Mouse (Mus musculus) thymus, postnatal 10 days (tissue): ENCODE data around the gene Fam160b1.

Experiments used
- DNase-seq, 2 experiments: peaks; one replicate each; pipeline ENCODE4 v3.0.0; 2021; ENCODE audit warnings: low spot score in 2 of 2

The Fam160b1 gene

DNA sequence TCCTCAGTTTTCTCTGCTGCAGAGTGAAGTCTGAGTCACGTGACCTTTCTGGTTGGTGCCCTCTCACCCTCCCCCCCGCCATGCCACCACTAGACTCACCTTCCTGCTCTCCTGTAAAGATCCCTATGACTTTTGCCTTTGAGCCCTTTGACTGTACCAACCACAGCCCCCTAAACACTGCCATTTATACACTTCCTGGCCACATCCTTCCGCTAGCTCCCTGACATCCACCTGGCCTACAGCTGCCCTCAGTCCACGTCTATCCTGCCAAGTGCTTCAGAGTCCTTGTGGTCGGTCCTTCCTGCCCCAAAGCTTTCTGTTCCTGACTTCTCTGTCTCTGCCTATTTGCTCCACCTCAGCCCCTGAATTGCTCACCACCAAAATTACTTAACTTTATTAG lies 16.6 kb upstream of the Fam160b1 start:
- peak; percentile 29 to 33 for DNase-seq

- DNase-seq, result no peak
Measured at GRCm38 (mm10) chr19:57344678-57345077, 15.8 kb upstream of the Fam160b1 start.

- no peak for DNase-seq
Measured at GRCm38 (mm10) chr19:57349096-57349495, 11.4 kb upstream of the Fam160b1 start.

DNA sequence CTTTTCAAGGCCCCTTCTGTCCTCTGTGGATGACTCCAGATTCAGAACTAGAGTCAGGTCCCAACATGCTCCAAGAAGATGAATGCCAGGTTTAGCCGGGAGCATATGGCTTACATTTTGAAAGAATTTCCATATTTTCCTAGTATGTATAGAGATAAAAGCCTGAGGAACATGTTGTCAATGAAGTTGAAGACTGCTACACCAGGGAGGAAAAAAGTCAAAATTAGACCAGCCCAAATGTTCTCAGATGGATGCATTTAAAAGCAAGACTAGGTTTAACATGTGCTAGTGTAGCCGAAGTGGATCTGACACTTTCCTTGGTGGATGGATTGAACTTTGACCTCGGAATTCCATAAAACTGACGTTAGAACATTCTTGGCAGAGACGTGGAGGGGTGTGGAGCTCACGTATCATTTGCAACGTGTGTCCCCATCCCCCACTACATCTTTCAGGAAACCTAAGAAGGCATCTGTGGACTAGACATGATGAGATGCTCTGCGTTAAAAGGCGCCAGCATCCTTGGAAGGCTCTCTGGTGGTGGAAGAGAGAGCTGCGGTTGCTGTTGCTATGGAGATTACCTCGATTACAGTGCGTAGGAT lies 8.0 kb upstream of the Fam160b1 start:
- DNase-seq, result no peak

- DNase-seq, result no peak
Measured at GRCm38 (mm10) chr19:57353228-57353627, 7.3 kb upstream of the Fam160b1 start.

DNA sequence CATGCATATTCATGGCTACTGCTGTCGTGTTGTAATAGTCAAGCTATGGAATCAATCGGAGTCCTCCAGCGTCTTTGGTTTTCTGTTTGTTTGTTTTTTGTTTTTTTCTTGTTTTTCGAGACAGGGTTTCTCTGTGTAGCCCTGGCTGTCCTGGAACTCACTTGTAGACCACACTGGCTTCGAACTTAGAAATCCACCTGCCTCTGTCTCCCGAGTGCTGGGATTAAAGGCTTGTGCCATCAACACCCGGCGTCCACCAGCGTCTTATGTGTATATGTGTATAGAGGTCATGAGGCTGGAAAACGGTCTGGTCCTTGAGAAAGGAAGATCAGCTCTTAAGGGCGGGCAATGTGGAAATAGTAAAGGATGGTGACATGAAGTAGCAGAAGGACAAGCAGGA lies 6.4 kb upstream of the Fam160b1 start:
- no peak for DNase-seq

DNA sequence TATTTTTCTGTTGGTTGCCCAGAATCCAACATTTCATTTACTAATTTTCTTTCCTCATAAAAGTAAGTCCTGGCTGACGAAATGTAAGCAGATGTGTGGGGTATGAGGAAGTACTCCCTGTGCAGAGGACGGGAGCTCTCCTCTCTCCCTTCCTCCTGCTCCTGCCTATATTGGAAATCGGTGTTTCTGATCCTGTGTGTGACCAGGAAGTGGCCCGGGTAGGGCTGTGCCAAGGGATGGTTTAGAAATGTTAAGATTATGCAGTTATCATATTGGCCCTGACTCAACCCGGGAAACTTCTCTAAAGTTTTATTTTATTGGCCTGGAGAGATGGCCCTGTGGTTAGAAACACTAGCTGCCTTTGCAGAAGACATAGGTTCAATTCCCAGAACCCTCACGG lies 5.8 kb upstream of the Fam160b1 start:
- no peak for DNase-seq

- peak; percentile 79 for DNase-seq
Measured at GRCm38 (mm10) chr19:57355451-57356251, 4.8 kb upstream of the Fam160b1 start.

GRCm38 (mm10) chr19:57356273-57356672 lies 4.2 kb upstream of the Fam160b1 start:
- DNase-seq, result peak; percentile 27 to 41

- DNase-seq, result no peak
Measured at GRCm38 (mm10) chr19:57357244-57357643, 3.2 kb upstream of the Fam160b1 start.

DNA sequence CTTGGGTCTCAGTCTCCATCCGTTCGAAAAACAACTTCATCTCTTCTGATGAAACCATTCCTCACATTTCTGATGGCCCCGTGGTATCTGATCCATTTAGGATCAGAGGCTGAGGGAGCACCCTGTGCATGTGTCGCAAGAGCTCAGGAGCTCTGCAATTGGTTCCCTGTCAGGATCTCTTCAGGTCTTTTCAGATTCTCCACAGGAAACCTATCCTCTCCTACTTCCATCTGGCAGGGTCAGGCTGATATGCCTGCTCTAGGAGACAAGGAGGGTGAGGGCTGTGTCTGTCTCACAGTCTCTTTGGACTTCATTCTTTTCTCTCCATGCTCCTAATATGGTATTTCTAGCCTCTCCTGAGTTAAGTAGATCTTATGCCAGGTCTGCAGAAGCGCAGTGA lies 2.7 kb upstream of the Fam160b1 start:
- no peak for DNase-seq

DNA sequence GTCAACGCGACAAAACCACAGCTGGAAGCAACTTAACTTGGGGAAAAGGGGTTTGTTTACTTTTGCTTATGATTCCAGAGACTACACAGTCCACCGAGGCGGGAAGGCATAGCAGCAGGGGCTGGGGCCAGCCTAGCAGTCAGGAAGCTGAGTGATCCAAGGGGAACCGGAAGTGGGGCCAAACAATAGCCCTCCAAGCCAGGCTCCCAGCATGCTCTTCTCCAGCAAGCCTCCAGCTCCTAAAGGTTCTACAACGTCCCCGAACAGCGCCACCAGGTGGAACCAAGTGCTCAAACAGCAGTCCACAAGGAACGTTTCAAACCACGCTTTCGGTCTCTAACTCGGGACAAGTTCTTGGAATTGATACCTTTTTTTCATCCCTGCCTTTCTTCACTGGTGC lies 2.2 kb upstream of the Fam160b1 start:
- peak; percentile 72 to 88 for DNase-seq

DNA sequence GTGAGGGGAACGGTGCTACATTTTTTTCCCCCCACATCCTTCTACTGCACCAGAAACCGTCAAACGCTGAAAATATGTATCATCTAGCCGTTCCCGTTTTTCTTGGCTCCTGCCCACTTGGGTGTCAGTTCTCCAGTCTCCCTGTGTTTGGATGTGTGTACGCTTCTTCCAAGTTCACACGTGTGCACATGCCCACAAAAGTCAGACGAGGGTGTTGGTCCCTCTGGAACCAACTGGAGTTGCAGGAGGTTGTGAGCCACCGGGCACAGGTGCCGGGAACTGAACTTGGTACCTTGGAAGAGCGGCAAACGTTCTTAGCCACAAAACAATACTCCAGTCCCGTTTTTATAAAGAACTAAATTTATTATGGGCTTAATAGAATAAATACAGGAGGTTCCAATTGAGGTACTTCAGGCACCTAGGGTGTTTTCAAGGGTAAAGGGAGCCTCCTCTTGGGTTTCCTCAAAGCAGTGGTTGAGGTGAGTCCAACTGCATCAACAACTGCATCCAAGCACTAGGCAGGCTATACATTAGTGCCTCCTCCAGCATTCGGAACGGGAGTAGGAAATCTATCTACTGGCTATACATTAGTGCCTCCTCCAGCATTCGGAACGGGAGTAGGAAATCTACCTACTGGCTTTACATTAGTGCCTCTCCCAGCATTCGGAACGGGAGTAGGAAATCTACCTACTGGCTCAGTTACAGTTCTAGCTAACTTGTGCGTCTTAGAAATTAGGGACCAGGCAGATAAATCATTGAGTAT lies 1.5 kb upstream of the Fam160b1 start:
- no peak for DNase-seq

DNA sequence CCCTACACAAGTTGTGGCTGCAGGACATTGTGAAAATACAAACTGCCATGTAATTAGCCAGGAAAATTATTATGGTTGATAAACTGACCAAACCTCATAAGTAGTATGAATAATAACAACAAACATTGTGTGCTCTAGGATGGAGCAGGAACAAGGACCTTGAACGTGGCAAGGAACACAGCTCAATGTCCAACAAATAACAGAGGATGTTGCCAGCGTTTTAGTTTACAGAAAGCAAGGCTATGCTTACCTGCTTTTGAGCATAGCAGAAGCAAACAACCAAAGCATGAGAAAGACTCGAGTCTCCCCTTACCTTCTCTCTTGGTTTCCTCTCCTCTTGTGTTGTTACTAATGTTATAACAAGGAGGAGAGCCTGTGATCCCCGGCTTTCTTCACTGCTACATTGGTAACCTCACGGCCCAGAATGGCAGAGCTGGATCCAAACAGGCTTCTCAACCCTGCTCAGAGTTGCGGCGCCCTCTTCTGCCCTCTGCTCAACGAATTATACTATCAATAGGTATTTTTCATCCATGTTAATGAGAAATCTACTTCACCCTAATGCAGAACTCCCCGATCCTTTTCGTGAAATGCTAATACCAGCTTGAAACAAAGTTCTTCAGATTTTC lies 666 bp upstream of the Fam160b1 start:
- DNase-seq, result peak in 1 of 2 experiments; percentile 48

- DNase-seq, result peak; percentile 53 to 64
Measured at GRCm38 (mm10) chr19:57361131-57361938, 855 bp downstream of the Fam160b1 start.

DNA sequence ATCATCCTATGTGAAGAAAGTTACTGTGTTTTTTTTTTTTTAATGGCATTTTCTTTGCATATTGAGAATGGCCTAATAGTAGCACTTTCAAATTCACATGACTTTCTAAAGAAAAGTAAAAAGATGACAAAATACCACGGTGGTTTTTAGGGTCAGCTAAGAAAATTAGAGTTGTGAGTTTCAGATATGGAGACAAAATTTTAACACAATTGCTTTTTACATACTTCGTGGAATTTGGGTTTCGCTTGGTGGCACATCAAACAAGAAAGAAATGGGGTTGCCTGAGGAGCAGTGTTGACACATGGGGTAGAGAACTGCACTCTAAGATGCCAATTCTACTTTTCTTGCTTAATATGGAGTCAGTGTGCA lies 1.4 kb downstream of the Fam160b1 start:
- DNase-seq, result no peak

- DNase-seq, result no peak
Measured at GRCm38 (mm10) chr19:57362586-57362985, 2.1 kb downstream of the Fam160b1 start.

GRCm38 (mm10) chr19:57363076-57363475 lies 2.6 kb downstream of the Fam160b1 start:
- no peak for DNase-seq

DNA sequence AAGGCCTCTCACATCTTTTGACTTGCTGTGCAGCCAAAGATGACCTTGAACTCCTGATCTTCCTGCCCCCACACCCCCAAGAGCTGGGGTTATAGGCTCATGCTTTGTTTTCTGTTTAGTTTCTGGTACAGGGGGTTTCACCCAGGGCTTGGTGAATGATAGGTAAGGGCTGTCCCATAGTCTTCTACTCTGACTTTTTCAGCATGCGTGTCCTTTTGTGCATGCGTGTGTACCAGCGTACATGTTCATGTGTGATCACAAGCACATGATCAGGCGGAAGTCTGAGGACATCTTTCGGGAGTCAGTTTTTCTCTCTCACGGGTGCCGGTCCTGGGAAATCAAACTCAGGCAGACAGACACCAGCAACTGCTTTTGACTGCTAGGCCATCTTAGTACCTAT lies 3.1 kb downstream of the Fam160b1 start:
- DNase-seq, result no peak

- DNase-seq, result no peak
Measured at GRCm38 (mm10) chr19:57364942-57365673, 4.6 kb downstream of the Fam160b1 start.

DNA sequence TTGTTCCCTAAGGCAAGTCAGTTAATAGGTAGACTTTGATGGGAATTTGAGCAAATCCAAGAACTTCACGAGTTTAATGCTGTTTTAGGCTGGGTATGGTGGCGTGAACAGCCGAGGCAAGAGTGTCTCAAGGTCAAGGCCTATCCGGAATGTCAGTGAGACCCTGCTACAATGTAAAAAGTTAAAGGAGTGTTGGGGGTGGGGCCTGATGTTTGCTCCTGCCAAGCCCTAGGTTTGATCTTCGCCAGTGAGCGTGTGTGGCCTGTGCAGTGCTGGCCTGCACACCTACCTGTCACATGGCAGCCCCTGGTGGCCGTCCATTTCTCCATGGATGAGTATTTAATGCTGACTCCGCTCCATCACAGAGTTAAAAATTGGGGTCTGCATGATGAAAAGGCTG lies 5.5 kb downstream of the Fam160b1 start:
- DNase-seq, result no peak
